In genomic region chr10:84815676-84816436, GRCm38 (mm10) we compare ENCODE assay signal across 13 mouse cellular contexts. TPM values are rescaled to one million over a fixed set of nuclear protein-coding genes. Genes with fewer than 3 reads are reported as not detected.
A peak's percentile ranks its signal among the peaks of the same experiment; 100 is the strongest.
DNase-seq lines count a peak whose midpoint lies in the region; ATAC-seq lines count a peak whose summit lies in the region.
"Had no signal": no experiment of that assay in that cellular context is flagged by ENCODE, and none has a peak within 500 bp of the region (broad histone marks: within the 10 kb centered on the region; RNA-seq: fewer than 3 reads in every experiment).

No protein-coding gene starts in this region.

- H3K27me3 ChIP-seq in forebrain, embryonic 10.5 days (ENCODE audit: poor library complexity, severe bottlenecking), result peaks cover 33% of the 10 kb centered on the region
- H3K27me3 ChIP-seq: limb, embryonic 13.5 days had no signal

- intact Hi-C loops in heart, postnatal 10 days (cut with DNase I), result no loop called here

- no peaks in the 10 kb centered on the region; the same call in 1 of the 2 replicates for H3K9me3 ChIP-seq in forebrain, embryonic 10.5 days
- H3K9me3 ChIP-seq: hindbrain, embryonic 10.5 days; limb, embryonic 13.5 days had no signal

- H3K4me3 ChIP-seq in forebrain, embryonic 10.5 days, result no peak overlapping the region
- H3K4me3 ChIP-seq: hindbrain, embryonic 10.5 days; limb, embryonic 13.5 days had no signal

- peaks cover 54% of the 10 kb centered on the region for H3K36me3 ChIP-seq in forebrain, embryonic 10.5 days (replicated peaks)
- H3K36me3 ChIP-seq: limb, embryonic 13.5 days had no signal

- ATAC-seq in megakaryocyte progenitor cell, adult 5-6 weeks (replicated peaks; ENCODE audit: poor library complexity), result peak; percentile 81
- ATAC-seq: activated CD4-positive, CD25-positive, alpha-beta regulatory T cell, adult 4 months; intestine, embryonic 16.5 days had no signal

- no peaks in the 10 kb centered on the region for H3K4me1 ChIP-seq in forebrain, embryonic 10.5 days

- 81% methylated on average over 4 of the region's 4 CpGs for WGBS in forebrain, embryonic 10.5 days

- H3K27ac ChIP-seq in forebrain, embryonic 10.5 days, result no peak overlapping the region
- H3K27ac ChIP-seq: hindbrain, embryonic 10.5 days; limb, embryonic 13.5 days had no signal

- peak; percentile 93 for DNase-seq in heart, adult 11 months
- no peak for DNase-seq in heart, postnatal 10 days
- DNase-seq in 3134 (ENCODE audit: extremely low read depth, insufficient read length, low spot score) (peak; percentile 82), NIH3T3 (ENCODE audit: low read depth) (peak; percentile 36)
- DNase-seq in gastrocnemius, postnatal 4 days (ENCODE audit: low spot score in 2 of 2), result no peak
- no peak for DNase-seq in forebrain, embryonic 10.5 days (ENCODE audit: extremely low spot score, low spot score)
- DNase-seq in layer of hippocampus, adult 9-11 months, result no peak
- DNase-seq: right cerebral cortex, postnatal 4 days had no signal

RNA-seq across cellular contexts. Expression of gene Rfx4, which starts 60.0 kb away (rescaled TPM):
- under 1 TPM; 0.10 TPM for total RNA-seq in heart, postnatal 10 days (2021)
- total RNA-seq in megakaryocyte progenitor cell, adult 5-6 weeks (2015), result not detected in 2 replicates
- total RNA-seq in megakaryocyte progenitor cell, adult 5-6 weeks (2017), result not detected in 2 replicates
- total RNA-seq in gastrocnemius, postnatal 4 days (2021), result under 1 TPM; 0.20 to 0.23 TPM
- polyA plus RNA-seq in forebrain, embryonic 10.5 days (2016; fragmentation: Nextera tagmentation; extraction: Ambion mirVana), result 24.8 and 26.1 TPM in 2 replicates
- polyA plus RNA-seq: activated CD4-positive, CD25-positive, alpha-beta regulatory T cell, adult 4 months; intestine, embryonic 16.5 days had no signal

Comparison
In these comparisons a context has a peak if more than half of its experiments do, and no peak if none do; other contexts are left out.
1. DNase-seq: peak in heart, adult 11 months (single experiment), 3134 (single experiment) and NIH3T3 (single experiment); none in heart, postnatal 10 days (0 of 2), gastrocnemius, postnatal 4 days (0 of 2), forebrain, embryonic 10.5 days (single experiment) and layer of hippocampus, adult 9-11 months (single experiment).